8 mouse cellular contexts compared by ENCODE assay signal in genomic region chr1:134406414-134406771, GRCm38 (mm10). TPM values are rescaled to one million over a fixed set of nuclear protein-coding genes. Genes with fewer than 3 reads are reported as not detected.
DNase-seq lines count a peak whose midpoint lies in the region; ATAC-seq and TF ChIP-seq lines count a peak whose summit lies in the region.

No protein-coding gene starts in this region.

- no peaks in the 10 kb centered on the region for H3K9me3 ChIP-seq in heart, embryonic 11.5 days (replicated peaks; ENCODE audit: control insufficient read depth, low read length)
- H3K9me3 ChIP-seq in CH12.LX (replicated peaks; ENCODE audit: low read length): no peaks in the 10 kb centered on the region
- H3K9me3 ChIP-seq in forebrain, embryonic 15.5 days: no peaks in the 10 kb centered on the region

- H3K36me3 ChIP-seq in heart, embryonic 11.5 days (ENCODE audit: control insufficient read depth, insufficient read depth, low read length): peaks cover 12% of the 10 kb centered on the region; the same call in 1 of the 2 replicates
- H3K36me3 ChIP-seq in CH12.LX (replicated peaks in 1 of 2; ENCODE audit: control insufficient read depth in 1 of 2, insufficient read depth in 1 of 2, low read length in 1 of 2): peaks cover 38 to 40% of the 10 kb centered on the region in 2 experiments
- H3K36me3 ChIP-seq in forebrain, embryonic 15.5 days: peaks cover 9% of the 10 kb centered on the region; the same call in 1 of the 2 replicates
- peaks cover 35% of the 10 kb centered on the region for H3K36me3 ChIP-seq in macrophage (ENCODE audit: inconsistent target)

- no peak for TF ChIP-seq CTCF in CH12.LX (conservative IDR thresholded peaks at IDR 0.05 in 1 of 2, IDR thresholded peaks at IDR 0.05 in 1 of 2; ENCODE audit: low read depth in 2 of 2, low read length in 2 of 2)

- H3K79me2 ChIP-seq in CH12.LX (replicated peaks; ENCODE audit: control insufficient read depth, extremely low read depth, insufficient read depth, poor library complexity, severe bottlenecking): peaks cover 7% of the 10 kb centered on the region; the same call in 1 of the 2 replicates
- H3K79me2 ChIP-seq in macrophage (ENCODE audit: inconsistent target): peaks cover 14% of the 10 kb centered on the region

- dilution Hi-C loops in CH12.LX (cut with MboI; ENCODE audit: extremely low pct_ligation_motif_present, extremely low pct_unique_long_range_greater_than_20kb, low sequenced_read_pairs): no loop called here

- H3K27me3 ChIP-seq in heart, embryonic 11.5 days (ENCODE audit: control insufficient read depth, insufficient read depth, low read length): no peaks in the 10 kb centered on the region
- no peaks in the 10 kb centered on the region for H3K27me3 ChIP-seq in CH12.LX (replicated peaks)
- no peaks in the 10 kb centered on the region for H3K27me3 ChIP-seq in forebrain, embryonic 15.5 days

- intact Hi-C loops in heart, postnatal 14 days (cut with DNase I): loop anchor here (5.0 kb wide), 1 partner anchor 44 kb away; the partner anchor contains the start of gene Tmem183a

- TF ChIP-seq RAD21 in CH12.LX (IDR thresholded peaks at IDR 0.05; ENCODE audit: low read depth, low read length): no peak

- H3K27ac ChIP-seq in heart, embryonic 11.5 days (ENCODE audit: low read depth, low read length): no peak overlapping the region
- peak overlapping the region; percentile 87 for H3K27ac ChIP-seq in CH12.LX (ENCODE audit: insufficient read depth, low read depth)
- no peak overlapping the region for H3K27ac ChIP-seq in forebrain, embryonic 15.5 days (replicated peaks)
- H3K27ac ChIP-seq in macrophage: peak overlapping the region; percentile 87

- in situ Hi-C loops in CH12.LX (cut with MboI; ENCODE audit: low pct_ligation_motif_present, low pct_unique_long_range_greater_than_20kb, low sequenced_read_pairs): no loop called here

- WGBS in heart, embryonic 11.5 days (ENCODE audit: insufficient replicate concordance): 36% methylated on average over 8 of the region's 8 CpGs
- 24% methylated on average over 8 of the region's 8 CpGs for WGBS in forebrain, embryonic 15.5 days
- WGBS in macrophage (ENCODE audit: missing documents): 18% methylated on average over 8 of the region's 8 CpGs

- ATAC-seq in heart, embryonic 11.5 days (replicated peaks; ENCODE audit: insufficient number of reproducible peaks, low FRiP score, low TSS enrichment): 0 out of 2 replicates have a peak, but pooled peaks have one; percentile 16
- peak; percentile 45; the same call in 1 of the 2 replicates for ATAC-seq in forebrain, embryonic 15.5 days (replicated peaks)

- H3K4me2 ChIP-seq in heart, embryonic 11.5 days: peak overlapping the region; percentile 78
- H3K4me2 ChIP-seq in CH12.LX (ENCODE audit: insufficient read depth, low read depth, poor library complexity, severe bottlenecking): peak overlapping the region; percentile 48
- H3K4me2 ChIP-seq in forebrain, embryonic 15.5 days (replicated peaks): peak overlapping the region; percentile 83

- no peak for DNase-seq in heart, postnatal 14 days
- no peak for DNase-seq in CH12.LX (ENCODE audit: extremely low read depth)
- no peak for DNase-seq in cerebellum, postnatal 4 days (ENCODE audit: low spot score in 2 of 2)
- no peak for DNase-seq in left cerebral cortex, adult 11 months (ENCODE audit: low spot score)
- no peak for DNase-seq in thymus, postnatal 25 days

- peak overlapping the region; percentile 81 for H3K4me3 ChIP-seq in heart, embryonic 11.5 days (ENCODE audit: low read depth, low read length)
- H3K4me3 ChIP-seq in CH12.LX (replicated peaks in 1 of 3; ENCODE audit: low read depth in 2 of 3, low read length in 2 of 3, poor library complexity in 1 of 3) (peak overlapping the region; percentile 74 to 100 (median 98)), macrophage (ENCODE audit: inconsistent target) (peak overlapping the region; percentile 67)
- peak overlapping the region; percentile 77 for H3K4me3 ChIP-seq in forebrain, embryonic 15.5 days

- peak overlapping the region; percentile 79 for H3K9ac ChIP-seq in heart, embryonic 11.5 days (ENCODE audit: low read depth, low read length)
- H3K9ac ChIP-seq in CH12.LX (ENCODE audit: insufficient read depth, low read depth): peak overlapping the region; percentile 92
- peak overlapping the region; percentile 66 for H3K9ac ChIP-seq in forebrain, embryonic 15.5 days (replicated peaks)

- TF ChIP-seq EP300 in CH12.LX (IDR thresholded peaks at IDR 0.05; ENCODE audit: low read length): no peak

- no peak for TF ChIP-seq POLR2A in CH12.LX (IDR thresholded peaks at IDR 0.05; ENCODE audit: low read depth, low read length)

- H3K4me1 ChIP-seq in heart, embryonic 11.5 days (ENCODE audit: control insufficient read depth, insufficient read depth, low read length): peaks cover 6% of the 10 kb centered on the region
- H3K4me1 ChIP-seq in CH12.LX (ENCODE audit: control insufficient read depth in 1 of 2, insufficient read depth in 2 of 2): peaks cover 3 to 12% of the 10 kb centered on the region in 2 experiments
- peaks cover 7% of the 10 kb centered on the region for H3K4me1 ChIP-seq in forebrain, embryonic 15.5 days

TF ChIP-seq in CH12.LX, 34 proteins besides CTCF, POLR2A, EP300 and RAD21 (continues in another document):
- TF ChIP-seq CHD2 (IDR thresholded peaks at IDR 0.05; ENCODE audit: low read length) (no peak), MXI1 (IDR thresholded peaks at IDR 0.05; ENCODE audit: low read depth, low read length) (no peak), TCF12 (IDR thresholded peaks at IDR 0.05; ENCODE audit: low read depth, low read length) (no peak), JUND (conservative IDR thresholded peaks at IDR 0.05; ENCODE audit: low read depth, low read length) (no peak)

RNA-seq across cellular contexts. Expression of gene Cyb5r1, which starts 1.0 kb away (rescaled TPM):
- 35.2 and 36.9 TPM in 2 replicates for polyA plus RNA-seq in heart, embryonic 11.5 days (2014; fragmentation: Nextera tagmentation; extraction: Ambion mirVana)
- total RNA-seq in heart, postnatal 14 days (2021): 10 to 100 TPM; 26.0 to 28.4 TPM
- 25.2 and 38.1 TPM in 2 replicates for total RNA-seq in CH12.LX (2012; rRNA removed)
- total RNA-seq in CH12.LX (2014; rRNA removed): 17.5 and 18.6 TPM in 2 replicates
- polyA plus RNA-seq in CH12.LX (2012; ENCODE audit: insufficient read length, low read depth): 43.6 and 44.3 TPM in 2 replicates
- polyA plus RNA-seq in forebrain, embryonic 15.5 days (2015; fragmentation: Nextera tagmentation; extraction: Ambion mirVana): 19.4 and 21.7 TPM in 2 replicates
- 100 to 1,000 TPM in 11 of 26 experiments, 10 to 100 TPM in 15; 21.2 to 150 (median 89.4) TPM for total RNA-seq in macrophage (2018; cell fraction: chromatin; rRNA removed)
- 10 to 100 TPM; 55.7 to 95.3 (median 82.4) TPM for total RNA-seq in macrophage (2018; cell fraction: cytosol; rRNA removed)
- total RNA-seq in macrophage (2018; cell fraction: nucleus; rRNA removed): 100 to 1,000 TPM in 19 of 26 experiments, 10 to 100 TPM in 7; 47.0 to 168 (median 121) TPM
- 67.3 to 81.1 TPM (median 76.8 TPM) in 3 replicates for polyA plus RNA-seq in macrophage (2018)

RNA-seq across cellular contexts. Expression of gene Adipor1, which starts 8.8 kb away (rescaled TPM):
- polyA plus RNA-seq in heart, embryonic 11.5 days (2014; fragmentation: Nextera tagmentation; extraction: Ambion mirVana): 129 and 130 TPM in 2 replicates
- total RNA-seq in heart, postnatal 14 days (2021): 100 to 1,000 TPM; 137 to 142 TPM
- total RNA-seq in CH12.LX (2012; rRNA removed): 58.4 and 64.1 TPM in 2 replicates
- 83.7 and 94.0 TPM in 2 replicates for total RNA-seq in CH12.LX (2014; rRNA removed)
- polyA plus RNA-seq in CH12.LX (2012; ENCODE audit: insufficient read length, low read depth): 65.3 and 70.8 TPM in 2 replicates
- 62.6 and 63.4 TPM in 2 replicates for polyA plus RNA-seq in forebrain, embryonic 15.5 days (2015; fragmentation: Nextera tagmentation; extraction: Ambion mirVana)
- total RNA-seq in macrophage (2018; cell fraction: chromatin; rRNA removed): 100 to 1,000 TPM in 3 of 26 experiments, 10 to 100 TPM in 23; 19.2 to 137 (median 65.9) TPM
- total RNA-seq in macrophage (2018; cell fraction: cytosol; rRNA removed): 100 to 1,000 TPM; 104 to 247 (median 147) TPM
- 100 to 1,000 TPM in 6 of 26 experiments, 10 to 100 TPM in 20; 27.2 to 160 (median 75.3) TPM for total RNA-seq in macrophage (2018; cell fraction: nucleus; rRNA removed)
- polyA plus RNA-seq in macrophage (2018): 121 to 204 TPM (median 153 TPM) in 3 replicates

RNA-seq across cellular contexts. Expression of gene 4933406M09Rik, which starts 20.7 kb away (rescaled TPM):
- not detected in 2 replicates for polyA plus RNA-seq in heart, embryonic 11.5 days (2014; fragmentation: Nextera tagmentation; extraction: Ambion mirVana)
- not detected for total RNA-seq in heart, postnatal 14 days (2021)
- total RNA-seq in CH12.LX (2012; rRNA removed) (not detected in 2 replicates), CH12.LX (2014; rRNA removed) (not detected in 2 replicates)
- polyA plus RNA-seq in CH12.LX (2012; ENCODE audit: insufficient read length, low read depth) (not detected in 2 replicates), macrophage (2018) (not detected in 3 replicates)
- polyA plus RNA-seq in forebrain, embryonic 15.5 days (2015; fragmentation: Nextera tagmentation; extraction: Ambion mirVana): not detected in 2 replicates
- total RNA-seq in macrophage (2018; cell fraction: chromatin; rRNA removed): not detected
- total RNA-seq in macrophage (2018; cell fraction: cytosol; rRNA removed): not detected
- total RNA-seq in macrophage (2018; cell fraction: nucleus; rRNA removed): not detected

RNA-seq across cellular contexts. Expression of gene Tmem183a, which starts 44.6 kb away (rescaled TPM):
- polyA plus RNA-seq in heart, embryonic 11.5 days (2014; fragmentation: Nextera tagmentation; extraction: Ambion mirVana): 75.1 and 78.8 TPM in 2 replicates
- 10 to 100 TPM; 22.6 to 22.8 TPM for total RNA-seq in heart, postnatal 14 days (2021)
- total RNA-seq in CH12.LX (2012; rRNA removed): 41.5 and 52.0 TPM in 2 replicates
- total RNA-seq in CH12.LX (2014; rRNA removed): 73.6 and 75.6 TPM in 2 replicates
- polyA plus RNA-seq in CH12.LX (2012; ENCODE audit: insufficient read length, low read depth): 61.1 and 82.4 TPM in 2 replicates
- polyA plus RNA-seq in forebrain, embryonic 15.5 days (2015; fragmentation: Nextera tagmentation; extraction: Ambion mirVana): 139 and 150 TPM in 2 replicates
- 100 to 1,000 TPM in 6 of 26 experiments, 10 to 100 TPM in 20; 52.3 to 127 (median 89.5) TPM for total RNA-seq in macrophage (2018; cell fraction: chromatin; rRNA removed)
- 10 to 100 TPM; 26.1 to 43.5 (median 32.5) TPM for total RNA-seq in macrophage (2018; cell fraction: cytosol; rRNA removed)
- 100 to 1,000 TPM in 2 of 26 experiments, 10 to 100 TPM in 24; 39.2 to 139 (median 63.6) TPM for total RNA-seq in macrophage (2018; cell fraction: nucleus; rRNA removed)
- polyA plus RNA-seq in macrophage (2018): 31.9 to 35.6 TPM (median 34.8 TPM) in 3 replicates

RNA-seq across cellular contexts. Expression of gene Klhl12, which starts 48.9 kb away (rescaled TPM):
- 15.5 and 22.2 TPM in 2 replicates for polyA plus RNA-seq in heart, embryonic 11.5 days (2014; fragmentation: Nextera tagmentation; extraction: Ambion mirVana)
- total RNA-seq in heart, postnatal 14 days (2021): 10 to 100 TPM; 18.1 to 19.9 TPM
- total RNA-seq in CH12.LX (2012; rRNA removed) (17.6 and 18.2 TPM in 2 replicates), CH12.LX (2014; rRNA removed) (20.6 and 20.8 TPM in 2 replicates)
- polyA plus RNA-seq in CH12.LX (2012; ENCODE audit: insufficient read length, low read depth) (17.5 and 19.1 TPM in 2 replicates), macrophage (2018) (2.9 to 3.4 TPM (median 3.1 TPM) in 3 replicates)
- 39.7 and 40.1 TPM in 2 replicates for polyA plus RNA-seq in forebrain, embryonic 15.5 days (2015; fragmentation: Nextera tagmentation; extraction: Ambion mirVana)
- 10 to 100 TPM; 13.1 to 37.4 (median 25.1) TPM for total RNA-seq in macrophage (2018; cell fraction: chromatin; rRNA removed)
- total RNA-seq in macrophage (2018; cell fraction: cytosol; rRNA removed): 1 to 10 TPM; 2.6 to 5.1 (median 3.8) TPM
- 10 to 100 TPM in 18 of 26 experiments, 1 to 10 TPM in 8; 7.5 to 23.3 (median 14.1) TPM for total RNA-seq in macrophage (2018; cell fraction: nucleus; rRNA removed)

Comparison
In these comparisons a context has a peak if more than half of its experiments do, and no peak if none do; other contexts are left out.
1. H3K27ac ChIP-seq: peak in CH12.LX (single experiment) and macrophage (single experiment); none in heart, embryonic 11.5 days (single experiment) and forebrain, embryonic 15.5 days (single experiment).
2. Peak in every context shown above with its lines, with median percentiles within 50 percentile points of each other: H3K4me2 ChIP-seq, H3K4me3 ChIP-seq and H3K9ac ChIP-seq.